Mouse (Mus musculus) stomach, postnatal 0 days (tissue): ENCODE data around the gene Fes.

Experiments used
- CTCF ChIP-seq: IDR thresholded peaks from 2 replicates; pipeline ENCODE4 v1.5.1; 2016; ENCODE audit warnings: antibody characterized with exemption, low read depth, mild to moderate bottlenecking, moderate library complexity
- EP300 ChIP-seq: optimal IDR thresholded peaks from 2 replicates; pipeline ENCODE3; 2016; ENCODE audit warnings: antibody characterized with exemption

- no peak for TF ChIP-seq CTCF
- no peak for TF ChIP-seq EP300
Measured at GRCm38 (mm10) chr7:80375376-80376039, 12.2 kb downstream of the Fes start.
